Mouse (Mus musculus): ENCODE results near the gene Lrrc75a. TPM values are rescaled to one million over a fixed set of nuclear protein-coding genes. Genes with fewer than 3 reads are reported as not detected.

The Lrrc75a gene
- total RNA-seq, 2 experiments from 2014 or later, result 3.2 to 4.3 TPM

- no peak for DNase-seq
Observed at GRCm38 (mm10) chr11:62598571-62598970, 49.8 kb downstream of the Lrrc75a start.

- peak in 1 of 2 experiments; percentile 37 for DNase-seq
Observed at GRCm38 (mm10) chr11:62591904-62592575, 56.3 kb downstream of the Lrrc75a start.

GRCm38 (mm10) chr11:62591026-62591425 is 57.3 kb downstream of the Lrrc75a start:
- no peak for DNase-seq

DNA sequence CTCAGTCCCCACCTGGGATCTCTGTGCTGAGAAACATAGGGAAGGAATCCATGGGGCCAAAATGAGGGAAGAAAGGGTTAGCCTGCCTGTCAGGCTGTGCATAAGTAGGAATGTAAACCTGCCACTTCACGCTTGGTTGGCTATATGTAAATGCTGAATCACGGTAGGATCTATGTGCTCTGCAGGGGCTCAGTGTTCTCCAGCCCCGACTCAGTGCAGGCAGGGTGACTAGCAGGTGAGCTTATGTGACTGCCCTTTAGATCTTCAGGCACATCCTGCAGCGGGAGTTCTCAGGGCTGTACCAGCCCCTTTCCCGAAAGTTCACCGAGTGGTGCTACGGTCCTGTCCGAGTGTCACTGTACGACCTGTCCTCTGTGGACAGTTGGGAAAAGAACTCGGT is 58.9 kb downstream of the Lrrc75a start:
- DNase-seq, result no peak

- DNase-seq, result no peak
Observed at GRCm38 (mm10) chr11:62587034-62587433, 61.3 kb downstream of the Lrrc75a start.

- no peak for DNase-seq
Observed at GRCm38 (mm10) chr11:62584671-62585206, 63.6 kb downstream of the Lrrc75a start.

DNA sequence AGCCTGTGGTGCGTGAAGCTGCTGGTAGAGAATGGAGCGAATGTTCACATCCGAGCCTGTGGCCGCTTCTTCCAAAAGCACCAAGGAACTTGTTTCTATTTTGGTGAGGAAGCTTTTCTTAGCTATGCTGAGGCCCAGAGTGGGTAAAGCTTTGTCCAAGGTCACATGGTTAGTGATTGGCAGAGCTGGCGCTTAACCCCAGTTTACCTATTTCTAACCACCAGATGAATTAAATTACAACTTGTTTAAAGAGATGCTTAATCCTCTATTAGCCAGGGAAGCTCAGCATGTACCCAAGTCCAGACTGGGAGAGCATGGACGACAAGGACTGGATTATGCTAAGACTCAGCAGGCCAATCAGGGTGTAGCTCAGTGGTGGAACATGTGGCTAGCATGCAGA is 65.3 kb downstream of the Lrrc75a start:
- DNase-seq, result peak in 1 of 2 experiments; percentile 23

DNA sequence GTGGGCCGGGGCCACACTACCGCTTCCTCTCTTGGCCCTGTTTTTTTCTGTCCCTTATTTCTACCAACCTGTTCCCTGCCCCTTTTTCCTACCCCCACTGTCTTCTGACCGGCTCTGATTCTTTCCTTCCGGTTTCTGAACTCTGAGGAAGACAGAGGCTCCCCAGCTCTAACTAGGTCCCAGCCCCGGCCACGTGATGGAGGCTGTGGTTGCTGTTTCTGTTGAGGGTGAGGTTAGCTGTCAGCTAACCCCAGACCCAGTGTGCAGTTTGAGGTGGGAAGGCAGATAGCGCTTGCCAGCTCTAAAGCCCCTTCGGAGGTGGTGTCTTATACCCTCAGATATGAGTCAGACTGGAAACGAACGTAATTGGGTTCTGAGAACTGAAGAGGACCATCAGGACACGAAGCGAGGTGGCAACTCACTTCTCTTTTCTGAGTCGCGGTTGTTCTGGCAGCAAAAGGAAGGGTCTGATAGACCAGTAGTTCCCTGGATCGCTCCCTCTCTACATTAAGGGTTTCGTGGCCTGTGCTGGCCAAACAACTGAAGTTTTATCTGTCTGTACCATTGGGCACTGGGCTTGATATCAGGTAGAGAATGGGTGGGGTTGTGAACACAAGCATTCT is 71.7 kb downstream of the Lrrc75a start:
- peak; percentile 49 to 71 for DNase-seq

GRCm38 (mm10) chr11:62575659-62576438 is 72.5 kb downstream of the Lrrc75a start:
- DNase-seq, result peak; percentile 47 to 66

DNA sequence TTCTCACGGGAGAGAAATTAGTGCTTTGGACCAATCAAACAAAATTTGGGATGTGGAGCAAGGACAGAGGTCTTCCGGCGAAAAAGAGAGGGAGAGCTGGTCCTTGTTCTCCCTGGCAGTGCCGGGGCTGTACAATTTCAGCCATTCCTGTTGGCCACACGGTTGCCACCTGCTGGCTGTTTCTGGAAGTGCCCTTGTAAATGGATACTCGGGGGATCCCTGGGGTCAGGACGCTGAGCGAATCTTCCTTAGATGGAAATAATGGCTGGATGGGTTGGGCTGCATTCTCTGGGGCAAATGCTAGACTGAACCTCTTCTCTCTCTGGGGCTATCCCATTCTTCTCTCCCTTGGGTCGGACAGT is 73.0 kb downstream of the Lrrc75a start:
- DNase-seq, result peak; percentile 88 to 96

DNA sequence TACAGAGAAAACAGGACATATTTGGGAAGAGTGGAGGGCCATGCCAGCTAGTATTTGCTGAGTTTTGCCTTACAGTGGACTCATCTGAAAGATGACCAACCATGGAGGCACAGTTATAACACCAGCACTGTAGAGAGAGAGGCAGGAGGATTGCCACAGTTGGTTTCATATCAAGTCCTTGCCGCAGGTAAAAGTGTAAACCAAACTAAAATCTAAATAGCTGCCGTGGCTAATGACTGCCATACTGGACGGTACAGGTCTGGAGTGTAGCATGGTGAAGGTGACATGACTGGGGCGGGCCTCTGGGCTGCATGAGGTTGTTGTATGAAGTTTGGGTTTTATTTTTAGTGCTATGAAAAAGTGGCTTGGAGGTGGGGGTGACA is 73.6 kb downstream of the Lrrc75a start:
- DNase-seq, result no peak

DNA sequence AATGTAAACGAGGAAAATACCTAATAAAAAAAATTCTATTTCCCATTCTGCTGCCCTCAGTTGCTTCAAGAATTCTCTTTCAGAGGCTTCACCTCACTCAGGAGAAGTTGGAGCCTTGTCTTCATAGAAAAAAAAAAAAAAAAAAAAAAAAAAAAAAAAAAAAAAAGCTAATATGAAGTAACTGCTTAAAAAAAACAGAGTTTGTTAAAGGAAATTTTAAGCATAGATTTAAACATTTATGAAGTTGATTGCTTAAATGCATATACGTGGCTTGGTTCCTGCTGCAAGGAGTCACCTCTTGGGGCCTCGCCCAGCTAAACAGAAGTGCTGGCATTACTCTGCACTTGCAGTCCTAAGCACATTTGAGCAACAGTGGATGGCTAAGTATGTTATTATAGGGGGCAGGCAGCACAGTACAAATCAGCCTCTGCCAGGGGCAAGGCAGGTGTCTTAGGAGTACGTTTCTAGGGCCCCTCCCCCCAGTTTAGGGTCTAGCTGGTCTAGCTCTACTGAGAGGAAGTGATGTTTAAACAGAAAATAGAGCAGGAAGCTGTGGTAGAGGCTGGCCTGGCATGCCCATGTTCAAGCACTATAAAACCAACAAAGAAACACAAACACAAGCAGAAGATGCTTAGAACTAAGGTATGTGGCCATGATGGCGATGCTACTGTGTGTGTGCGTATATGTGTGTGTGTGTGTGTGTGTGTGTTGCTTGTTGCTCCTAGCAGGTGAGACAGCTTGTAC is 74.2 kb downstream of the Lrrc75a start, which contains the start of gene Trpv2:
Trpv2 (plus strand) TSS at position 528 of the 744 bp plus-strand sequence.
- no peak for DNase-seq

- no peak for DNase-seq
Observed at GRCm38 (mm10) chr11:62568300-62568699, 80.0 kb downstream of the Lrrc75a start.

GRCm38 (mm10) chr11:62566211-62566610 is 82.1 kb downstream of the Lrrc75a start:
- DNase-seq, result peak in 1 of 2 experiments; percentile 41

DNA sequence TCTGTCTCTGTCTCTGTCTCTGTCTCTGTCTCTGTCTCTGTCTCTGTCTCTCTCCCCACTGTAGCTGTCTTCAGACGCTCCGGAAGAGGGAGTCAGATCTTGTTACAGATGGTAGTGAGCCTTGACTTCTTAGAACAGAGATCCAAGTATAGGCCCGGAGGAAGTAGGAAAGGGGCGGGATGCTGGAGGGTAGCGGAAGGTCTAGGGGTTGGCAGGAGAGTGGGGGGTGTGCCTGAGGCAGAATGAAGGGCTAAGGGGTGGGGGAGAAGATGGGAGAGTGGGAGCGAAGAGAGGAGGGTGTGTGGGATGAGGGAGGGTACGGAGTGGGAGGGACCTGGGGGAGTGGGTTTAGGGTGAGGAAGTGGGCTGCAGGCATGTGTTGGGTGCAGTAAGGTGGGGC is 82.6 kb downstream of the Lrrc75a start:
- no peak for DNase-seq

GRCm38 (mm10) chr11:62563590-62563989 is 84.7 kb downstream of the Lrrc75a start:
- no peak for DNase-seq

DNA sequence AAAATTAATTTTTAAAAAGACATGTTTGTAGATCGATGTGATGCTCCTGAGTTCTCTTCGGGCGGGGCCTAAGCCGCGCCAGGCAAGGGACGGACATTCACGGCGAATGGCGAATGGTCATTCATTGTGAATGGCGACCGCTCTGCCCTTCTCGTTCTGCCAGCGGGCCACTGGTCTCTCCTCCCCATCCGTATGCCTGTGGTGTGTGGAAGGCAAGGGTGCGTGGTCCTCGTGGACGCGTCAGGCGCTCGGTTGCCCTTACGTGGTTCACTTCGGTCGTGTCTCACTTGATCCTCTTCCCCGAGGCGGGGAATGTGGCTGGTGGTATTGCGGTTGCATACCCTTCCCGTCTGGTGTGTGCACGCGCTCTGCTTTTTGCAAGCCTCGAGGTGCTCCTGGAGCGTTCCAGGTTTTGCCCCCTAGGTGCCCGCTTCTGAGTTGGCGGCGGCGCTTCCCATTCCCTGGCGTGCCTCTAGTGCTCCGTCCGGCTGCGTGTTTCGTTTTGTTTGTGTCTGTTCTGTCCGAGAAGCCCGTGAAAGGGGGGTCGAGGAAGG is 87.8 kb downstream of the Lrrc75a start:
- peak in 1 of 2 experiments; percentile 46 for DNase-seq

- peak; percentile 81 to 87 for DNase-seq
Observed at GRCm38 (mm10) chr11:62558961-62559646, 89.2 kb downstream of the Lrrc75a start.

- no peak for DNase-seq
Observed at GRCm38 (mm10) chr11:62558152-62558551, 90.2 kb downstream of the Lrrc75a start.

- no peak for DNase-seq
Observed at GRCm38 (mm10) chr11:62557205-62557604, 91.1 kb downstream of the Lrrc75a start.

DNA sequence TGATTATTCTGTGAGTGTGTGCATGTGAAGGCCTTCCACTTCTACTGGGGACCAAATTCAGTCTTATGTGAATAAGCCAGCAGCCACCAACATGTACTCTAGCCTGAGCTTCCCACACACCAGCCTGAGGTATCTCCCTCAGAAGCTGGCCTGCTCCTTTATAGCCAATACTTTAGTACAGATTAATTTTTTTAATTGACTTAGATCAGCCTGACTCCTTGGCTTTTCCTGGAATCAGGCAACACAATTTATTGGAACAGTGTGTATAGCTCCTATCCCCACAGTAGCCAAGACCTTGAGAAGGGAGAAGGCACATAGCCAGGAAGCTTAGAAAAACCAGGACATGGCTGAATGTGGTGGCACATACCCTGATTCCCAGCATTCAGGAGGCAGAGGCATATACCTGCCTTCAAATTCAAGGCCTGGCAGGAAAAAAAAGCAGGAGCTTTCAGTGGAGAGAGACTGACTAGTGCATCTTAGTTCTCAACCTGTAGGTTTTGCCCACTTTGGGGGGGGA is 92.4 kb downstream of the Lrrc75a start:
- peak; percentile 39 to 43 for DNase-seq

Measured in heart, adult 18-20 months (tissue).